Mouse (Mus musculus) liver, adult 2 months (tissue): ENCODE measurements at regions not wholly inside any gene's neighbourhood (a gene's known extent, or its start where the extent isn't known, plus 50 kb on each side); places are given as distances from the start of the nearest gene placed in this dataset.

Source experiments
- CTCF ChIP-seq: fragments of 200-500 bp; IDR thresholded peaks from 2 replicates; pipeline ENCODE4 v1.5.1; 2011; ENCODE audit warnings: low read depth, low read length, control low read depth
- POLR2A ChIP-seq: fragments of 200-500 bp; IDR thresholded peaks from 2 replicates; pipeline ENCODE4 v1.6.1; 2011; ENCODE audit warnings: low read length, control low read depth; ENCODE audit not compliant: insufficient read depth; ENCODE audit errors: extremely low read depth

GRCm38 (mm10) chr13:31472804-31473203, 83.1 kb upstream of the Foxq1 start:
- TF ChIP-seq CTCF (no peak), POLR2A (no peak)
